Mouse (Mus musculus): ENCODE results near the gene Cat. TPM values are rescaled to one million over a fixed set of nuclear protein-coding genes. Genes with fewer than 3 reads are reported as not detected.
A peak's percentile ranks its signal among the peaks of the same experiment; 100 is the strongest.

Cat gene
- polyA plus RNA-seq, 1 experiment from 2014 or later = 89.8 TPM

DNA sequence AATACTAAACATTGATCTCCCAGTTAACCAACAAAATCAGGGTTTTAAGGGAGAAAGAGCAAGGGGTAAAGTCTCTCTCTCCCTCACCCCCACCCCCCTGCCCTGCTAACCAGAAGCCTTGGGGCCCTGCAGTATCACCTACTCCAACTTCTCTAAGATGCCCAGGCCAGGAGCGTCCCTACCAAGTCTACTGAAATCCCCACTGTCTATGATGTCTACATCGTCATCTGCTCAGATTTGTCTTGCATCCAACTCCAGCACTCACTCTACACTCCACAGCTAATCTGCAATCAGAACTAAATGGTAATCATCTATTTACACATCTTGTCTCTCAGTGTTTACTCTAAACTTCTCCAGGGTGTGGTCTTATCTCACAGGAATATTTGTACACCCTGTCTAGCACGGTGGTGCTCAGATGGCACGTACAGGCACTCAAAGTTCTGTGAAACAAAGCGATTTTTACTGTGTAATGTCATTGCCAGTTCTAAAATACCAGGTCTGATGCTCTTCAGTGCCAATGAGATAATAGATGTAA is 907 bp downstream of the Cat start:
- H3K4me1 ChIP-seq (ENCODE audit: insufficient read depth) = peaks cover 8% of the 10 kb centered on the region; the same call in 1 of the 2 replicates
- peak overlapping the region; percentile 96 for H3K27ac ChIP-seq (ENCODE audit: low read depth)
- no peaks in the 10 kb centered on the region for H3K36me3 ChIP-seq (ENCODE audit: insufficient read depth)
- no peaks in the 10 kb centered on the region for H3K27me3 ChIP-seq (ENCODE audit: insufficient read depth, low read length)
- H3K9me3 ChIP-seq (ENCODE audit: low read depth, low read length) = no peaks in the 10 kb centered on the region
- H3K4me3 ChIP-seq (ENCODE audit: low read depth, low read length) = peak overlapping the region; percentile 81
- no peak for TF ChIP-seq CTCF (IDR thresholded peaks at IDR 0.05; ENCODE audit: low read depth)
- DNase-seq (no peak), ATAC-seq (ENCODE audit: insufficient read depth) (no peak)
- 13% methylated on average over 5 of the region's 5 CpGs for WGBS
- H3K4me2 ChIP-seq = peak overlapping the region; percentile 68
- H3K9ac ChIP-seq = peak overlapping the region; percentile 87

GRCm38 (mm10) chr2:103483289-103483985 is 1.5 kb downstream of the Cat start:
- Histone ChIP-seq H3K4me1 (ENCODE audit: insufficient read depth) (peaks cover 8% of the 10 kb centered on the region; the same call in 1 of the 2 replicates), H3K4me2 (peak overlapping the region; percentile 68), H3K27ac (ENCODE audit: low read depth) (no peak overlapping the region), H3K4me3 (ENCODE audit: low read depth, low read length) (peak overlapping the region; percentile 81), H3K36me3 (ENCODE audit: insufficient read depth) (no peaks in the 10 kb centered on the region), H3K9me3 (ENCODE audit: low read depth, low read length) (no peaks in the 10 kb centered on the region), H3K9ac (peak overlapping the region; percentile 87; the same call in 1 of the 2 replicates), H3K27me3 (ENCODE audit: insufficient read depth, low read length) (no peaks in the 10 kb centered on the region)
- ATAC-seq (ENCODE audit: insufficient read depth) (no peak), DNase-seq (no peak)
- no peak for TF ChIP-seq CTCF (IDR thresholded peaks at IDR 0.05; ENCODE audit: low read depth)
- WGBS = 48% methylated on average over 7 of the region's 7 CpGs

- no peak for TF ChIP-seq CTCF (IDR thresholded peaks at IDR 0.05; ENCODE audit: low read depth)
- H3K4me2 ChIP-seq = no peak overlapping the region
- WGBS = 71% methylated on average over 11 of the region's 11 CpGs
- DNase-seq = no peak
- no peak overlapping the region for H3K9ac ChIP-seq
- H3K4me3 ChIP-seq (ENCODE audit: low read depth, low read length) = no peak overlapping the region
- ATAC-seq (ENCODE audit: insufficient read depth) = no peak
- H3K27ac ChIP-seq (ENCODE audit: low read depth) = no peak overlapping the region
- H3K9me3 ChIP-seq (ENCODE audit: low read depth, low read length) = no peaks in the 10 kb centered on the region
- H3K27me3 ChIP-seq (ENCODE audit: insufficient read depth, low read length) = no peaks in the 10 kb centered on the region
- no peaks in the 10 kb centered on the region for H3K36me3 ChIP-seq (ENCODE audit: insufficient read depth)
- peaks cover 8% of the 10 kb centered on the region; the same call in 1 of the 2 replicates for H3K4me1 ChIP-seq (ENCODE audit: insufficient read depth)
Measured at GRCm38 (mm10) chr2:103481314-103482231, 3.4 kb downstream of the Cat start.

DNA sequence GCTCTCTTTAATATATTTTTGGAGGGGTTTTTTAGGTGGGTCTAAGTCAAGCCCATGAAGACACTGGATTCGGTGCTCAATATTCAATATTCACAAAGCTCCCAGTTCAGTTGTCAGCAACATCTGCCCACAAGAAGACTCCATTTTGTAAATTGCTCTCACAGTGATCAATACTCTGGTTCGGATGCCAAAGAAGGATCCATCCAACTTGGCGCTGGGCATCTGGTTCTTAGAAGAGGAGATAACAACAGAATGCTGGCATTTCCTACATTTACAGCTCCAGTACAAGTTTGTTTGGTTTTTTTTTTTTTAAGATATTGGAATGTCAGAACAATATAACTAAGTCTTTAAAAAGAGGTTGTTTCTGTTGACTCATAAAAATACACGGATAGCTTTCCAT is 4.1 kb downstream of the Cat start:
- H3K9ac ChIP-seq = no peak overlapping the region
- H3K4me3 ChIP-seq (ENCODE audit: low read depth, low read length) = no peak overlapping the region
- no peak for TF ChIP-seq CTCF (IDR thresholded peaks at IDR 0.05; ENCODE audit: low read depth)
- 0 out of 2 replicates have a peak, but pooled peaks cover under 1% of the 10 kb centered on the region for H3K36me3 ChIP-seq (ENCODE audit: insufficient read depth)
- H3K9me3 ChIP-seq (ENCODE audit: low read depth, low read length) = no peaks in the 10 kb centered on the region
- no peaks in the 10 kb centered on the region for H3K27me3 ChIP-seq (ENCODE audit: insufficient read depth, low read length)
- no peak for ATAC-seq (ENCODE audit: insufficient read depth)
- DNase-seq = no peak
- peaks cover 8% of the 10 kb centered on the region; the same call in 1 of the 2 replicates for H3K4me1 ChIP-seq (ENCODE audit: insufficient read depth)
- WGBS = 87% methylated on average over 4 of the region's 4 CpGs
- H3K4me2 ChIP-seq = no peak overlapping the region
- H3K27ac ChIP-seq (ENCODE audit: low read depth) = no peak overlapping the region

- Histone ChIP-seq H3K27ac (ENCODE audit: low read depth) (no peak overlapping the region), H3K9me3 (ENCODE audit: low read depth, low read length) (no peaks in the 10 kb centered on the region), H3K4me2 (no peak overlapping the region), H3K27me3 (ENCODE audit: insufficient read depth, low read length) (no peaks in the 10 kb centered on the region), H3K4me3 (ENCODE audit: low read depth, low read length) (no peak overlapping the region), H3K9ac (no peak overlapping the region), H3K36me3 (ENCODE audit: insufficient read depth) (peaks cover 6% of the 10 kb centered on the region), H3K4me1 (ENCODE audit: insufficient read depth) (peaks cover 8% of the 10 kb centered on the region; the same call in 1 of the 2 replicates)
- ATAC-seq (ENCODE audit: insufficient read depth) = no peak
- WGBS = 82% methylated on average over 8 of the region's 8 CpGs
- no peak for TF ChIP-seq CTCF (IDR thresholded peaks at IDR 0.05; ENCODE audit: low read depth)
- DNase-seq = no peak
Measured at GRCm38 (mm10) chr2:103480240-103480639, 4.7 kb downstream of the Cat start.

- H3K27ac ChIP-seq (ENCODE audit: low read depth) = no peak overlapping the region
- H3K9me3 ChIP-seq (ENCODE audit: low read depth, low read length) = no peaks in the 10 kb centered on the region
- no peak overlapping the region for H3K9ac ChIP-seq
- no peak overlapping the region for H3K4me2 ChIP-seq
- no peak overlapping the region for H3K4me3 ChIP-seq (ENCODE audit: low read depth, low read length)
- WGBS = 91% methylated on average over 3 of the region's 3 CpGs
- peaks cover 1% of the 10 kb centered on the region; the same call in 1 of the 2 replicates for H3K4me1 ChIP-seq (ENCODE audit: insufficient read depth)
- H3K36me3 ChIP-seq (ENCODE audit: insufficient read depth) = peaks cover 21% of the 10 kb centered on the region
- DNase-seq = no peak
- no peak for ATAC-seq (ENCODE audit: insufficient read depth)
- TF ChIP-seq CTCF (IDR thresholded peaks at IDR 0.05; ENCODE audit: low read depth) = no peak
- no peaks in the 10 kb centered on the region for H3K27me3 ChIP-seq (ENCODE audit: insufficient read depth, low read length)
Measured at GRCm38 (mm10) chr2:103478326-103478725, 6.6 kb downstream of the Cat start.

DNA sequence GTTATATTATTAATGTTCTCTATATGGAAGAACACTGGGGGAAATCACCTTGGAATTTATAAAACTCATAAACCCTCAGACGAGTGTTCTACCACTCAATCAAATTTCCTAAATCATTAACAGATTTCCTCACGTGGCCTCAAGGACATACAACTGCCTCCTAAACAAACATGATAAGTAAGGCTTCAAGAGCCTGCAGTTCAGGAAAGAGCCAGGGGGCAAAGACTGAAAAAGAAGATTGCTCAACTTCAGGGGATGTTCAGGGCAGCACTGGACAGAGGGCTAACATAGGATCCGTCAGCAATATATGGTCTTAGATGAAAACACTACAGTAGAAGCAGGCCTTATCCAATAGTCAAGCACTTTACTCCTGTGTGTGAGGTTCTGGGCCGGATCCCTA is 7.5 kb downstream of the Cat start:
- ATAC-seq (ENCODE audit: insufficient read depth) (no peak), DNase-seq (no peak)
- Histone ChIP-seq H3K36me3 (ENCODE audit: insufficient read depth) (peaks cover 26% of the 10 kb centered on the region), H3K4me1 (ENCODE audit: insufficient read depth) (no peaks in the 10 kb centered on the region), H3K27ac (ENCODE audit: low read depth) (no peak overlapping the region), H3K4me3 (ENCODE audit: low read depth, low read length) (no peak overlapping the region), H3K4me2 (no peak overlapping the region), H3K9me3 (ENCODE audit: low read depth, low read length) (no peaks in the 10 kb centered on the region), H3K9ac (no peak overlapping the region), H3K27me3 (ENCODE audit: insufficient read depth, low read length) (no peaks in the 10 kb centered on the region)
- WGBS = 57% methylated on average over 4 of the region's 4 CpGs
- no peak for TF ChIP-seq CTCF (IDR thresholded peaks at IDR 0.05; ENCODE audit: low read depth)

All from lung, embryonic 14.5 days (tissue).